Mouse (Mus musculus): Measurements from ENCODE around the gene Dlgap4. TPM values are rescaled to one million over a fixed set of nuclear protein-coding genes. Genes with fewer than 3 reads are reported as not detected.

Dlgap4 gene
- polyA plus RNA-seq (2012; ENCODE audit: insufficient read depth, insufficient read length, missing spikeins), result 66.7 and 72.1 TPM in 2 replicates

DNA sequence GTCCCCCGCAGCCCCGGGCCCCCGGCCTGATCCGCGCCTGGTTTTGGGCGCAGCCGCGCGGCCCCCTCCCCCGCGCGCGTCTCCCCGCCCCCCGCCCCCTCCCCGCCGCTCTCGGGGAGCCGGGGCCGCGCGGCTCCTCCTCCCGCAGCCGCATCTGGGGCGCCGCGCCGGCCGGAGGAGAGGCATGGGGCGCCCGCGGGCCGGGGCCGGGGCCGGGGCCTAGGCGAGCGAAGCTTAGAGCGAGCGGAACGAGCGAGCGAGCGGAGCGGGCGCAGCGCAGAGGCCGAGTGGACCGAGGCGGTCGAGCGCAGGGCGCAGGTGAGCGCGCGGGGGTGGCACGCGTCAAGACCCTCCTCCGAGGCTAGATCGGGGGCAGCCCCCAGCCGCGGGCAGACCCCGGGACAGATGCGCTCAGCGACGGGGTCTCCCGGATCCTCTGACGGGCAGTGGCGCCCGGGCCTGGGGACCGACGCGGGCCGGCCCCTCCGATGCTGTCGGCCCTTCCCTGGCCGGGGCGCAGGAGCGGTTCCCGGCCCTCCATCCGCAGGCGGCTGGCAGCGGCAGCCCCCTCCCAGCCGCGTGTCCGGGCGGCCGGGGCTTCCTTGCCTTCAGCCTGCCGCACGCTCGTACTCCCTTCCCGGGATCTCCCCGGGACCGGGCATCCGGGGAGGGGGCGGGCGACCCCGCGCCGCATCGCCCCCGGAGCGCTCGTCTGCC is at the start of gene Dlgap4:
Gene Dlgap4, plus strand, starts transcription at position 165 of the 717 bp plus-strand sequence.
- no peaks in the 10 kb centered on the region for H3K4me1 ChIP-seq (ENCODE audit: control insufficient read depth, insufficient read depth, low read length)
- TF ChIP-seq CTCF (IDR thresholded peaks at IDR 0.05; ENCODE audit: low read depth, low read length), result no peak
- TF ChIP-seq POLR2A (IDR thresholded peaks at IDR 0.05; ENCODE audit: borderline replicate concordance, low read depth, low read length), result no peak
- peak within 1 kb of the TSS; percentile 14; the same call in 1 of the 2 replicates for H3K4me3 ChIP-seq (ENCODE audit: insufficient read depth, low read length)
- H3K27ac ChIP-seq (ENCODE audit: insufficient read depth, low read depth, low read length), result no peak within 1 kb of the TSS

DNA sequence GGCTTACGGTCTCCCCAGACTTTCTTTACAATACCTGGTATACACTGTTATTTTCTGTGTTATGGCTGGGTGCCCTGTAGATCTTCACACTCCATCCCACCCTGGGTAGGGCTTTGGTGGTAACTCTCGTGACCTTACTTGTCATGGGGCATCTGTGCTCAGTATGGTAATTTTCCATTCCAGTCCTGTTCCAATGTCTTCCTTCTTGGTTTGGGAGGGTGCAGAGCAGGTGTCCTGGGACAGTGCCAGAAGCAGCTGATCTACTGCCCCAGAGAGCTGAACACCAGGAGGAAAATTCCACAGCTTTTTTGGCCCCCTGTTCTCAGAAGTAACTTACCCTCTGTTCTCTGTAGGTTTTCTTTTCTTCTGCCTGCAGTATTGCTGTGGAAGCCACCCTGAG is 47.0 kb upstream of the Dlgap4 start:
- Histone ChIP-seq H3K4me3 (ENCODE audit: insufficient read depth, low read length) (no peak overlapping the region), H3K27ac (ENCODE audit: insufficient read depth, low read depth, low read length) (no peak overlapping the region), H3K4me1 (ENCODE audit: control insufficient read depth, insufficient read depth, low read length) (no peaks in the 10 kb centered on the region)
- TF ChIP-seq POLR2A (IDR thresholded peaks at IDR 0.05; ENCODE audit: borderline replicate concordance, low read depth, low read length) (no peak), CTCF (IDR thresholded peaks at IDR 0.05; ENCODE audit: low read depth, low read length) (no peak)

DNA sequence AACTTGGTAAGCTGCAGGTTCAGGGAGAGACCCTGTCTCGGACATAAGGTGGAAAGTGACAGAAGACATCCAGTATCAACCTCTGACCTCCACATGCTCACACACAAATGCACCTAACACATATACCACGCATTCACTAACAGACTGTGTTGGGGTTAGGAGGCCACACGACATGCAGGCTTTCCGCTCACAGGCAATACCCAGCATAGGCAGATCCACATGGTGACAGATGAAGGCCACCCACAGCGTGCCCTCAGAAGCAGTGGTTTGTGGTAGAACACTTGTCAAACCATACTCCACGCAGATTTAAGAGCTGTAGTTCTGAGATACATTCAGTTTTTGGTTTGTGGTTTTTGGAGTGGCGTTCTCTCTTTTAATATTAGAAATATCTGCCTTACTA is 44.9 kb upstream of the Dlgap4 start:
- H3K4me1 ChIP-seq (ENCODE audit: control insufficient read depth, insufficient read depth, low read length), result no peaks in the 10 kb centered on the region
- TF ChIP-seq POLR2A (IDR thresholded peaks at IDR 0.05; ENCODE audit: borderline replicate concordance, low read depth, low read length) (no peak), CTCF (IDR thresholded peaks at IDR 0.05; ENCODE audit: low read depth, low read length) (no peak)
- H3K27ac ChIP-seq (ENCODE audit: insufficient read depth, low read depth, low read length), result no peak overlapping the region
- H3K4me3 ChIP-seq (ENCODE audit: insufficient read depth, low read length), result no peak overlapping the region

DNA sequence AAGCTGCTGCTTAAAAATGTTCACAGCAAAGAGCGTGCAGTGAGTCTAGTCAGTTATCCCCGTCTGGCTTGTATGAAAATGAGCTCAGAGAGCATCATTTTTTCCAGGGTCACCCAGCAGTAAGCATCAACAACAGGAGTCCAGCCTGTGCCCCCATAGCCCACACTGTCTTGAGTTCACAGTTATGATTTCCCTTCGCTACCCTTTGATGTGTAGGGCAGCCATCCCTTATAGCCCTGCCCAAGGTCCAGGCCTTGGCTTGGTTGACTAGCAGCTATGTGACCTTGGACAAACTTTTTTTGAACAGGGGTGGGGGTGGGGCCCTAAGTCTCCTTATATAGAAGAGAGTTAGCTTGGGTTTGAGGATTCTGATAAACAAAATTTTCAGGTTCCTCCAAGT is 44.2 kb upstream of the Dlgap4 start:
- no peak overlapping the region for H3K27ac ChIP-seq (ENCODE audit: insufficient read depth, low read depth, low read length)
- no peak for TF ChIP-seq POLR2A (IDR thresholded peaks at IDR 0.05; ENCODE audit: borderline replicate concordance, low read depth, low read length)
- no peak for TF ChIP-seq CTCF (IDR thresholded peaks at IDR 0.05; ENCODE audit: low read depth, low read length)

DNA sequence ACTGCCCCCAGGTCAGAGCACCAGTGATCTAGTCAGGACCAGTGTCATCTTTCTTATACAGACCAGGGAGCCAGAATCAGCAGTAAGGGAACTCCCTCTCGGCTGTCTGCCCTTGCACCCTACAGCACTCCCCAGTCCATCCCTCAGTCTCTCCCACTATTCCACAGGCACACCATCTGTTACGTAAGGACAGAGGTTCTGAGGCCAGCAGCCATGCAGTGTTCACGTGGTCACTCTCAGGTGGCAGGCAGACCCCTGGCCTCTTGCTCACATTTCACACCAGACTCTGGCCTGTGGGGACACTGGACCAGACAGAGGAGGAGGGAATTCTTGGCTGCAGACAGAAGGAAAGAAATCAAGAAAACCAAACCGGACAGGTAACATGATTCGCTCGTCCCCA is 42.0 kb upstream of the Dlgap4 start:
- no peak overlapping the region for H3K27ac ChIP-seq (ENCODE audit: insufficient read depth, low read depth, low read length)
- no peak overlapping the region for H3K4me3 ChIP-seq (ENCODE audit: insufficient read depth, low read length)
- H3K4me1 ChIP-seq (ENCODE audit: control insufficient read depth, insufficient read depth, low read length), result no peaks in the 10 kb centered on the region
- TF ChIP-seq CTCF (IDR thresholded peaks at IDR 0.05; ENCODE audit: low read depth, low read length) (no peak), POLR2A (IDR thresholded peaks at IDR 0.05; ENCODE audit: borderline replicate concordance, low read depth, low read length) (no peak)

More for the DNA sequence above, 44.2 kb upstream of the Dlgap4 start:
- Histone ChIP-seq H3K4me3 (ENCODE audit: insufficient read depth, low read length) (no peak overlapping the region), H3K4me1 (ENCODE audit: control insufficient read depth, insufficient read depth, low read length) (no peaks in the 10 kb centered on the region)

DNA sequence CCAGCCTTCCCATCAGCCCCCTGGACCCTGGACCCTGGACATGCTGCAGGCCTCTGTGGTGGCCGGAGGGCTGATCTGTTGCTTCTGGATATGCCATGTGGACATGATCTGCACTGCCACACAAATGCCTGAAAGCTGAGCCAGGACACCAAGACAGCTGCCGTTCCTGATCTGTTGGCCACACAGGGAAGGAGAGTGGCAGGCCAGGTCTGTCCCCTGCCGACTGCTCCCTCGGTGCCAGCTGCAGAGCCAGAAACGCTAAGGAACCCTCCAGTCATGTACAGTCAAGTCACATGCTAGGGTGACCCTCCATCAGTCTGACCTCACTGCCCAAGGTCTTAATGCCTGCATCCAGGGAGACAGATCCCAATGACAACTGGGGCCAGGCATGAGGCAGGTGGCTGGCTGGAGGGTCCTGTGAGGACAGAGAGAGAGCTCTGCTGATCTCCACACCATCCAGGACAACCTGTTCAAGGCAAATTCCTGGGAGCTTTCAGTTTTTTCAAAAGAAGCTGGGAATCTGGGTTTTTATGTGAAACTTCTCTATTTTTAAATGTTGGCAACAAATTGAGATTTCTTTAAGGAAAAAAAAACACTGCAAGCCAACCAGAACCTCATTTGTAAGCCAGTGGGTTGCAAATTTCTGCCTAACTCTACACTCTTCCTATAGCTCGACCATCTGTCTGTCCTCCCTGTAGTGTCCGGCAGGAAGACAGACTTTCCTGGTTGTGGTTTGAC is 36.5 kb upstream of the Dlgap4 start:
- Histone ChIP-seq H3K4me1 (ENCODE audit: control insufficient read depth, insufficient read depth, low read length) (no peaks in the 10 kb centered on the region), H3K4me3 (ENCODE audit: insufficient read depth, low read length) (no peak overlapping the region)
- TF ChIP-seq POLR2A (IDR thresholded peaks at IDR 0.05; ENCODE audit: borderline replicate concordance, low read depth, low read length) (no peak), CTCF (IDR thresholded peaks at IDR 0.05; ENCODE audit: low read depth, low read length) (no peak)

DNA sequence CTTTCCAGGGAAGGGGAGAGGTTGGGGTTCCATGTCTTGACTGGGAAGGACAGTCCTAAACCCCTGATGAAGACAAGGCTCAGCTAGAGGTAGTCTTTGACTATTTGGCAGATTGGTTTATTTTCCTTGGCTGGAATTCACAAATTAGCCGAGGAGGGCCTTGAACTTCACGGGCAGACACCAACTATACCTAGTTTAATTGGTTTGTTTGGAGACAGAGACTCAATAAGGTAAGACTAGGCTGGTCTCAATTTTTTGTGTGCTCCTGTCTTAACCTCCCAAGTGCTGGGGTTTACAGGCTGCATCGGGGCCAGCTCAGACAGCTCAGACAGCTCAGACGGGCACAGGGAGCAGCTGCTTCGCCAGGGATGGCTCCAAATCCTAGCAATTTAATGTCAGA is 33.0 kb upstream of the Dlgap4 start:
- H3K4me1 ChIP-seq (ENCODE audit: control insufficient read depth, insufficient read depth, low read length), result no peaks in the 10 kb centered on the region
- no peak overlapping the region for H3K27ac ChIP-seq (ENCODE audit: insufficient read depth, low read depth, low read length)
- H3K4me3 ChIP-seq (ENCODE audit: insufficient read depth, low read length), result no peak overlapping the region
- TF ChIP-seq POLR2A (IDR thresholded peaks at IDR 0.05; ENCODE audit: borderline replicate concordance, low read depth, low read length), result no peak
- no peak for TF ChIP-seq CTCF (IDR thresholded peaks at IDR 0.05; ENCODE audit: low read depth, low read length)

More for the DNA sequence above, 36.5 kb upstream of the Dlgap4 start:
- H3K27ac ChIP-seq (ENCODE audit: insufficient read depth, low read depth, low read length), result no peak overlapping the region

DNA sequence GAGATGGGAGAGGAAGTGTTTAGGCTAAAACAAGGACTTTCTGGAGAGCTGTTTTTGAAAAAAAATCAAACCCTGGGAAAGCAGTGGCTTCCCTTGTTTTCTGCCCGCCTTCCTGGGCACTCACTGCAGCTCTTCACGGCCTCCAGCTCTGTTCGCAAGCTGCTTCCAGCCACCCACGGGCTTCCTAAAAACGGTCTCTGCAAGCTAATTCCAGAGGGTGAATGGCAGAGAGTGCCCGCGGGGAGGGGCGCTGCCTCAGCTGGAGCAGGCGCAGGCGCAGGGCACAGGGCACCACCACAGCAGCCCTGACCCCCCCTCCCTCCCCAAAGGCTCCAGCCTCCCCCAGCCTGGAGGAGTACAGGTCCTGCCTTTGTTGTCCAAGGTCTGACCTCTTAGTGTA is 32.3 kb upstream of the Dlgap4 start:
- Histone ChIP-seq H3K27ac (ENCODE audit: insufficient read depth, low read depth, low read length) (no peak overlapping the region), H3K4me1 (ENCODE audit: control insufficient read depth, insufficient read depth, low read length) (no peaks in the 10 kb centered on the region), H3K4me3 (ENCODE audit: insufficient read depth, low read length) (no peak overlapping the region)
- TF ChIP-seq POLR2A (IDR thresholded peaks at IDR 0.05; ENCODE audit: borderline replicate concordance, low read depth, low read length) (no peak), CTCF (IDR thresholded peaks at IDR 0.05; ENCODE audit: low read depth, low read length) (no peak)

DNA sequence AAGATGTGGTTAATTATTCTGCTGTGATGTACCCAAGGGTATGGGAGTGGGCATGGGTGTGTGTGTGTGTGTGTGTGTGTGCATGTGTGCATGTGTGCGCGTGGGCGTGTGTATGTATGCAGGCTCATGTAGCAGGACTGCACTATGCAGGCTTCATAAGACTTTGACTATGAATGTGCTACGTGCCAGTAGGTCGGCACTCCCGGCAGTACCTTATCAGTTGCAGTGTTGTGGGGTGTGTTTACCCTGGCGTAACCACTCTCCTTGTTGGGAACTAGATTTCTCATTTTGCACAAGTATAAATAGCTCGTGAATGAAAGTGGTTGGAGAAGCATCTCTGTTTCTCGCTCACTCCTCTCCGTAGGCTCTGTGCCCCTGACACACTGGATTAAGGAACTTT is 30.6 kb upstream of the Dlgap4 start:
- TF ChIP-seq CTCF (IDR thresholded peaks at IDR 0.05; ENCODE audit: low read depth, low read length), result no peak
- no peak for TF ChIP-seq POLR2A (IDR thresholded peaks at IDR 0.05; ENCODE audit: borderline replicate concordance, low read depth, low read length)
- no peak overlapping the region for H3K27ac ChIP-seq (ENCODE audit: insufficient read depth, low read depth, low read length)
- H3K4me3 ChIP-seq (ENCODE audit: insufficient read depth, low read length), result no peak overlapping the region
- H3K4me1 ChIP-seq (ENCODE audit: control insufficient read depth, insufficient read depth, low read length), result no peaks in the 10 kb centered on the region
